8 mouse cellular contexts compared by ENCODE assay signal in the genomic region with DNA sequence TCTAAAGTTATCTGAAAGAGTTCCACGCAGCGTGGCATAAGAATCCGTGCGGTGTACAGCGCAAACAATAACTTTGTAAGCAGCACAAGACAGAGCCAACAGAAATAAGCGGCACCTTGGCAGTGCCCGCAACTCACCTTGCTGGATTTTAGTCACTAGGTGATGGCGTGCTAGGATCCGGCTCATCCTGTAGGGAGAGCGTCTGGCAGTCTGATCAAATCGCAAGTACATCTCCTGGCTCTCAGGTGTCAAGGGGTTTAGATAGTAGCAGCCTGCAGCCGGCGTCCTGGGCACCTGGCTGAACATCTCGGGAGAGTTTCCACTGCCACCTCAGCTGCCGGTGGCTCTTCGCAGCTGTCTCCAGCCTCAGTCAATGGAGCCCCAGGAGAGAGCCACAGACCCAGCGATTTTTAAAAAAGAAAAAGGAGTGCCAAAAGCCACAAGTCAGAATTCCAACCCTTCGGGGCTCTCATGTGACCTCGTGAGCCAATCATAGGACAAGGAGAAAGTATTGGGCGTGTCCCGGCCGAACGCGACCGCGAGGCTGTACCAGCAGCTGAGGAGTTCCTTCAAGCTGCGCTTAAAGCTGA. TPM values are rescaled to one million over a fixed set of nuclear protein-coding genes. Genes with fewer than 3 reads are reported as not detected.
A peak's percentile ranks its signal among the peaks of the same experiment; 100 is the strongest.
DNase-seq lines count a peak whose midpoint lies in the region; ATAC-seq and TF ChIP-seq lines count a peak whose summit lies in the region.

No protein-coding gene starts in this region.

- no peaks in the 10 kb centered on the region for H3K36me3 ChIP-seq in forebrain, embryonic 12.5 days (replicated peaks)
- H3K36me3 ChIP-seq in lung, embryonic 14.5 days (ENCODE audit: insufficient read depth) = no peaks in the 10 kb centered on the region

- peaks cover 6% of the 10 kb centered on the region for H3K4me1 ChIP-seq in forebrain, embryonic 12.5 days
- peaks cover 3% of the 10 kb centered on the region; the same call in 1 of the 2 replicates for H3K4me1 ChIP-seq in lung, embryonic 14.5 days (ENCODE audit: insufficient read depth)
- H3K4me1 ChIP-seq in olfactory bulb, adult 2 months (ENCODE audit: control insufficient read depth, insufficient read depth, low read length) = peaks cover 6% of the 10 kb centered on the region; the same call in 1 of the 2 replicates

- peak overlapping the region; percentile 49 for H3K4me3 ChIP-seq in forebrain, embryonic 12.5 days (replicated peaks)
- H3K4me3 ChIP-seq in lung, embryonic 14.5 days (ENCODE audit: low read depth, low read length) = peak overlapping the region; percentile 55
- H3K4me3 ChIP-seq in olfactory bulb, adult 2 months (ENCODE audit: insufficient read depth, low read depth, low read length) = peak overlapping the region; percentile 58

- H3K9ac ChIP-seq in forebrain, embryonic 12.5 days = peak overlapping the region; percentile 56
- H3K9ac ChIP-seq in lung, embryonic 14.5 days = peak overlapping the region; percentile 49

- no peak for TF ChIP-seq CTCF in lung, embryonic 14.5 days (IDR thresholded peaks at IDR 0.05; ENCODE audit: low read depth)
- no peak for TF ChIP-seq CTCF in olfactory bulb, adult 2 months (IDR thresholded peaks at IDR 0.05; ENCODE audit: insufficient read depth, low read depth, low read length)

- 2% methylated on average over 27 of the region's 27 CpGs for WGBS in forebrain, embryonic 12.5 days
- 3% methylated on average over 27 of the region's 27 CpGs for WGBS in lung, embryonic 14.5 days
- 1% methylated on average over 27 of the region's 27 CpGs for whole genome bisulfite sequencing in olfactory bulb, adult 2 months

- H3K27me3 ChIP-seq in forebrain, embryonic 12.5 days = 0 out of 2 replicates have a peak, but pooled peaks cover 8% of the 10 kb centered on the region
- no peaks in the 10 kb centered on the region for H3K27me3 ChIP-seq in lung, embryonic 14.5 days (ENCODE audit: insufficient read depth, low read length)

- no peaks in the 10 kb centered on the region for H3K9me3 ChIP-seq in forebrain, embryonic 12.5 days
- H3K9me3 ChIP-seq in lung, embryonic 14.5 days (ENCODE audit: low read depth, low read length) = no peaks in the 10 kb centered on the region

- intact Hi-C loops in heart, postnatal 14 days (cut with DNase I) = loop anchor here (2.0 to 5.0 kb wide), 4 partner anchors 47 to 177 kb away; no protein-coding TSS in a partner anchor

- no peak overlapping the region for H3K27ac ChIP-seq in forebrain, embryonic 12.5 days
- H3K27ac ChIP-seq in lung, embryonic 14.5 days (ENCODE audit: low read depth) = 0 out of 2 replicates have a peak overlapping the region, but pooled peaks have one; percentile 2
- H3K27ac ChIP-seq in olfactory bulb, adult 2 months (ENCODE audit: insufficient read depth, low read depth, low read length) = peak overlapping the region; percentile 52; the same call in 1 of the 2 replicates

- H3K4me2 ChIP-seq in forebrain, embryonic 12.5 days = peak overlapping the region; percentile 84
- peak overlapping the region; percentile 83 for H3K4me2 ChIP-seq in lung, embryonic 14.5 days

- peak; percentile 39 for DNase-seq in A20 (ENCODE audit: low read depth, low spot score)
- peak; percentile 79 for DNase-seq in adrenal gland, postnatal 10 days
- DNase-seq in heart, postnatal 14 days = peak; percentile 64 to 71
- peak; percentile 78 to 80 for DNase-seq in kidney, postnatal 36 days
- peak; percentile 92 for DNase-seq in lung, embryonic 14.5 days
- peak; percentile 32 to 63 for DNase-seq in urinary bladder, postnatal 36 days (ENCODE audit: low spot score in 2 of 2)

- ATAC-seq in forebrain, embryonic 12.5 days (ENCODE audit: low FRiP score) = peak; percentile 95
- peak; percentile 97 for ATAC-seq in lung, embryonic 14.5 days (ENCODE audit: insufficient read depth)

- TF ChIP-seq POLR2A in olfactory bulb, adult 2 months (IDR thresholded peaks at IDR 0.05; ENCODE audit: insufficient read depth, low read depth, low read length) = no peak

RNA-seq across cellular contexts. Expression of a gene that starts 43.8 kb away (rescaled TPM):
- total RNA-seq in adrenal gland, postnatal 10 days (2021) = 10 to 100 TPM; 22.6 to 30.1 TPM
- 3.4 and 3.6 TPM in 2 replicates for polyA plus RNA-seq in forebrain, embryonic 12.5 days (2016; fragmentation: Nextera tagmentation; extraction: Ambion mirVana)
- 10 to 100 TPM; 23.0 to 23.3 TPM for total RNA-seq in heart, postnatal 14 days (2021)
- 14.4 and 14.5 TPM in 2 replicates for polyA plus RNA-seq in lung, embryonic 14.5 days (2014; fragmentation: Nextera tagmentation; extraction: Ambion mirVana)
- not detected in 2 replicates for polyA plus RNA-seq in olfactory bulb, adult 2 months (2012; ENCODE audit: insufficient read depth, insufficient read length, low replicate concordance, missing spikeins)

Comparison
In these comparisons a context has a peak if more than half of its experiments do, and no peak if none do; other contexts are left out.
1. DNase-seq: peak in every context shown above with its lines; median percentile 92 in lung, embryonic 14.5 days; 79 in adrenal gland, postnatal 10 days; 79 in kidney, postnatal 36 days; 68 in heart, postnatal 14 days; 48 in urinary bladder, postnatal 36 days; 39 in A20.